Mouse (Mus musculus): Measurements from ENCODE around the gene Snap47.

DNA sequence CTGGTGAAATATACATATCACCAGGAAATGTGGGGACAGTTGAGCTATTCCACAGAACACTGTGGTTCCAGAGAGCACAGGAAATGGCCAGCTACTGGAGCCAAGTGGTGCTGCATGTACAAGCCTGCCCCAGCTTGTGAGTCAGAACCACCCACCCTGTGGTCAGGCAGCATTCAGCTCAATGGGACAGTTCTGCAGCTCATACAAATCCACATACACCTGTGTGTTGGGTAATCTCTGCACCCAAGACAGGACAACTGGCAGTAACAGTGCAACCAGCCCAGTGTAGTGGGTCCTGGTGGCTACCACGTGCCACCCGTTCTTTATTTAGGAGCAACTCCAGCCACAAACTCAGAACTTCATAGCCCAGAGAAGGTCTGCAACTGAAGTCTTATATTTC is 29.0 kb downstream of the Snap47 start:
- TF ChIP-seq CTCF (conservative IDR thresholded peaks at IDR 0.05; ENCODE audit: insufficient read depth, insufficient read length, low read depth, low read length): 0 out of 2 replicates have a peak, but pooled peaks have one; percentile 13
- TF ChIP-seq POLR2A (IDR thresholded peaks at IDR 0.05; ENCODE audit: low read depth, low read length): no peak

Measured in kidney, adult 2 months (tissue).